In genomic region chr16:7764383-7764782, GRCm38 (mm10) we compare ENCODE assay signal across 18 mouse cellular contexts.
DNase-seq lines count a peak whose midpoint lies in the region; ATAC-seq lines count a peak whose summit lies in the region.
"Had no signal": no experiment of that assay in that cellular context is flagged by ENCODE, and none has a peak within 500 bp of the region (broad histone marks: within the 10 kb centered on the region; RNA-seq: fewer than 3 reads in every experiment).

No protein-coding gene starts in this region.

- no peak for DNase-seq in forebrain, embryonic 10.5 days (ENCODE audit: extremely low spot score, low spot score)
- DNase-seq in Muller cell, postnatal 12 days (ENCODE audit: inconsistent ontology term) = peak; percentile 84
- DNase-seq in hindbrain, embryonic 11.5 days (ENCODE audit: low spot score) = peak; percentile 39
- no peak for DNase-seq in thymus, postnatal 0 days (ENCODE audit: low spot score)
- no peak for DNase-seq in left cerebral cortex, adult 11 months (ENCODE audit: low spot score)
- DNase-seq in ovary, adult 18-20 months (ENCODE audit: low spot score) = no peak
- DNase-seq: adrenal gland, adult 8-10 months; cerebellum, adult 9-10 months; layer of hippocampus, postnatal 36 days; right cerebral cortex, postnatal 4 days; thymus, postnatal 25 days had no signal

- H3K4me3 ChIP-seq in forebrain, embryonic 10.5 days = no peak overlapping the region
- no peak overlapping the region for H3K4me3 ChIP-seq in forebrain, embryonic 13.5 days
- H3K4me3 ChIP-seq in hindbrain, embryonic 11.5 days (ENCODE audit: low read depth, low read length) = no peak overlapping the region
- H3K4me3 ChIP-seq in midbrain, embryonic 13.5 days (replicated peaks) = no peak overlapping the region
- H3K4me3 ChIP-seq: embryonic facial prominence, embryonic 15.5 days; heart, embryonic 10.5 days; limb, embryonic 12.5 days; stomach, embryonic 15.5 days had no signal

- no peaks in the 10 kb centered on the region for H3K27me3 ChIP-seq in forebrain, embryonic 10.5 days (ENCODE audit: poor library complexity, severe bottlenecking)
- no peaks in the 10 kb centered on the region for H3K27me3 ChIP-seq in forebrain, embryonic 13.5 days
- H3K27me3 ChIP-seq in hindbrain, embryonic 11.5 days (ENCODE audit: control insufficient read depth, insufficient read depth, low read length) = no peaks in the 10 kb centered on the region
- H3K27me3 ChIP-seq in midbrain, embryonic 13.5 days = no peaks in the 10 kb centered on the region
- H3K27me3 ChIP-seq: embryonic facial prominence, embryonic 15.5 days; limb, embryonic 12.5 days; stomach, embryonic 15.5 days had no signal

- no peaks in the 10 kb centered on the region for H3K9me3 ChIP-seq in forebrain, embryonic 10.5 days
- no peaks in the 10 kb centered on the region for H3K9me3 ChIP-seq in forebrain, embryonic 13.5 days (replicated peaks)
- no peaks in the 10 kb centered on the region for H3K9me3 ChIP-seq in hindbrain, embryonic 11.5 days (ENCODE audit: control insufficient read depth, low read length)
- H3K9me3 ChIP-seq in midbrain, embryonic 13.5 days = no peaks in the 10 kb centered on the region
- H3K9me3 ChIP-seq: embryonic facial prominence, embryonic 15.5 days; heart, embryonic 10.5 days; limb, embryonic 12.5 days; stomach, embryonic 15.5 days had no signal

- no peak overlapping the region for H3K4me2 ChIP-seq in forebrain, embryonic 13.5 days
- H3K4me2 ChIP-seq in hindbrain, embryonic 11.5 days (replicated peaks; ENCODE audit: low read depth, low read length) = no peak overlapping the region
- H3K4me2 ChIP-seq in midbrain, embryonic 13.5 days (replicated peaks) = no peak overlapping the region
- H3K4me2 ChIP-seq: embryonic facial prominence, embryonic 15.5 days; limb, embryonic 12.5 days; stomach, embryonic 15.5 days had no signal

- H3K27ac ChIP-seq in forebrain, embryonic 10.5 days = peak overlapping the region; percentile 48; the same call in 1 of the 2 replicates
- no peak overlapping the region for H3K27ac ChIP-seq in forebrain, embryonic 13.5 days
- peak overlapping the region; percentile 51; the same call in 1 of the 2 replicates for H3K27ac ChIP-seq in hindbrain, embryonic 11.5 days (ENCODE audit: low read depth, low read length)
- peak overlapping the region; percentile 11; the same call in 1 of the 2 replicates for H3K27ac ChIP-seq in midbrain, embryonic 13.5 days
- H3K27ac ChIP-seq: embryonic facial prominence, embryonic 15.5 days; heart, embryonic 10.5 days; limb, embryonic 12.5 days; stomach, embryonic 15.5 days had no signal

- no peaks in the 10 kb centered on the region for H3K36me3 ChIP-seq in forebrain, embryonic 10.5 days (replicated peaks)
- no peaks in the 10 kb centered on the region for H3K36me3 ChIP-seq in forebrain, embryonic 13.5 days (ENCODE audit: poor library complexity, severe bottlenecking)
- H3K36me3 ChIP-seq in hindbrain, embryonic 11.5 days (ENCODE audit: control insufficient read depth, insufficient read depth, low read length) = no peaks in the 10 kb centered on the region
- H3K36me3 ChIP-seq in midbrain, embryonic 13.5 days = no peaks in the 10 kb centered on the region
- H3K36me3 ChIP-seq: embryonic facial prominence, embryonic 15.5 days; heart, embryonic 10.5 days; limb, embryonic 12.5 days; stomach, embryonic 15.5 days had no signal

- no peak overlapping the region for H3K9ac ChIP-seq in forebrain, embryonic 13.5 days
- no peak overlapping the region for H3K9ac ChIP-seq in hindbrain, embryonic 11.5 days (ENCODE audit: low read depth, low read length)
- H3K9ac ChIP-seq in midbrain, embryonic 13.5 days (replicated peaks) = no peak overlapping the region
- H3K9ac ChIP-seq: embryonic facial prominence, embryonic 15.5 days; limb, embryonic 12.5 days; stomach, embryonic 15.5 days had no signal

- no peak for ATAC-seq in forebrain, embryonic 13.5 days
- 0 out of 2 replicates have a peak, but pooled peaks have one; percentile 30 for ATAC-seq in hindbrain, embryonic 11.5 days (ENCODE audit: low FRiP score)
- ATAC-seq in midbrain, embryonic 13.5 days = no peak
- ATAC-seq: forebrain, embryonic 14.5 days had no signal

- H3K4me1 ChIP-seq in forebrain, embryonic 10.5 days = peaks cover 13% of the 10 kb centered on the region
- H3K4me1 ChIP-seq in forebrain, embryonic 13.5 days = no peaks in the 10 kb centered on the region
- no peaks in the 10 kb centered on the region for H3K4me1 ChIP-seq in hindbrain, embryonic 11.5 days (replicated peaks; ENCODE audit: control insufficient read depth, insufficient read depth, low read length)
- peaks cover 7% of the 10 kb centered on the region for H3K4me1 ChIP-seq in midbrain, embryonic 13.5 days (replicated peaks)
- H3K4me1 ChIP-seq: embryonic facial prominence, embryonic 15.5 days; heart, embryonic 10.5 days; limb, embryonic 12.5 days; stomach, embryonic 15.5 days had no signal

- 16% methylated on average over 6 of the region's 6 CpGs for WGBS in forebrain, embryonic 10.5 days
- 7% methylated on average over 6 of the region's 6 CpGs for WGBS in forebrain, embryonic 13.5 days
- 10% methylated on average over 6 of the region's 6 CpGs for WGBS in hindbrain, embryonic 11.5 days
- WGBS in midbrain, embryonic 13.5 days = 10% methylated on average over 6 of the region's 6 CpGs

Comparison
In these comparisons a context has a peak if more than half of its experiments do, and no peak if none do; other contexts are left out.
1. DNase-seq: peak in Muller cell, postnatal 12 days (single experiment) and hindbrain, embryonic 11.5 days (single experiment); none in forebrain, embryonic 10.5 days (single experiment), thymus, postnatal 0 days (single experiment), left cerebral cortex, adult 11 months (single experiment) and ovary, adult 18-20 months (single experiment).